Mouse (Mus musculus) adrenal gland, postnatal 10 days (tissue): ENCODE data around the gene Ctsa. TPM values are rescaled to one million over a fixed set of nuclear protein-coding genes. Genes with fewer than 3 reads are reported as not detected.

Experiments
- DNase-seq: peaks from one replicate; pipeline ENCODE4 v3.0.0; 2021; ENCODE audit warnings: mixed read lengths
- total RNA-seq, 2 experiments: library from RNA; stranded (reverse); gene quantifications; 2 replicates each; pipeline ENCODE4 v1.2.3; 2021

Gene Ctsa
- total RNA-seq, 2 experiments from 2014 or later: 100 to 103 TPM

DNA sequence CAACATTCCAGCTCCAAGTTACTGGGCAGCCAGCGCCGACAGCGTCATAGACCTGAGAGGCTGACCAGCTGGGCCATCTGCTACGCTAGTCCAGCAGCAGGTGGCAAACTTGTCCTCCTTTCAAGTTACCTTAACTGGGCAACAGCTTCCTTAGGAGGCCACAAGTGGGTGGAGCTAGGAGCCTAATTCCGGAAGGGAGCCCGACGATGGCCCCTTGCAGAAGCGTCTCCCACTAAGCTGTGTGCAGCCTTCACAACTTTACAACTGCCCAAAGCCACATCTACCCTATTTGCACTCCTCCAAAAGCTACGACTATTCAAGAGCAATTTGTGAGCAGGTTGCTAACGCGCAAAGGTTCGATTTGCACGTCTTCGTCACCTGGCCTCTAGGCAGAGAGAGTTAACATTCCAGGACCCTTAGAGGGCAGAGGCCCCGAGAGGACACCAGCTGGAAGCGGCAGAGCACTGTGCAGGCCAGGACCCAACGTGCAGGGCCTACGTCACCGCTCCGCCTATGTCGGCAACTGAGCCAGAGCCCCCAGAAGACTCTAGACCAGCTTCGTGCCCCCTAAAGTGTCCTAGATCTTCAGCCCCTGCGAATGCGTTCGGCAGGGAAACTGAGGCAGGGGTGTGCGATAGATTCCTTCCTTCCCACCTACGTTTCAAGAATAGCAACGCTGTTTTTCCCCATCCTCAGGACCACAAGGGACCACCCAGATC is 46.0 kb downstream of the Ctsa start:
- peak; percentile 74 for DNase-seq

DNA sequence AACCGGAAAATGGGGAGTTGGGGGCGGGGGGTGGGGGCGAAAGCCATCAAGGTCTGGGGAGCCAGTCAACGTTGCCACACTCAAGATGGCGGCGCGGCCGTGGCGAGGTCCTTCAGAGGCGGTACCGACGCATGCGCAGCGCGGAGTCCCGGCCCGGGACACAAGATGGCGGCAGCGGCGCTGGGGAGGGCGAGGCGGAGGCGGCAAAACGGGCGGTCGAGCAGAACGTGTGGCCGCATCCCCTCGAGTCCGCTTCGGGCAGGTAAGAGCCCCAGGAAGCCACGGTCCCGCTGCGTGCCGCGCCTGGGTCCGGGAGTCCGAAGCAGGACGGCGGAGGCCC is 46.5 kb downstream of the Ctsa start, which contains the start of gene Pcif1:
Pcif1 (plus strand) TSS at position 77 of the 340 bp plus-strand sequence.
- peak; percentile 96 for DNase-seq

GRCm38 (mm10) chr2:164879568-164880277 is 47.0 kb downstream of the Ctsa start:
- DNase-seq: peak; percentile 97

DNA sequence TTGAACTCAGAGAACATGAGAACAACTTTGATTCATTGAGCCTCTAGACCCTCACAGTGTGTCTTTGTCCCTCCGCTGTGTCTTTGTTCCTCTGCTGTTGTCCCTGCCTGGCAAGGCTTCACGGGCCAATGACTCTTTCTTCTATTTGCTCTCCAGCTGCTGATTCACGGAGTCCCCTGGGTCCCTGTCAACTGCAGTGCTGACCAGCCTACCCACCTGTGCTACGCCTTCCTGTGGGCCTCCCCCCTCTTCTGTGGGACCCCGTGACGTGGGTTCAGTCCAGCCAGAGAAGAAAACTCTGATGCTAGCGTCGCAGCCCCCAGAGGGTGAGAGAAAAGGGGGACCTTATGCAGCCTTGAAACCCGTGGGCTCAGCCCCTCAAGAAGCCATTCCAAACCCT is 49.9 kb downstream of the Ctsa start:
- DNase-seq: no peak

GRCm38 (mm10) chr2:164885788-164886187 is 53.1 kb downstream of the Ctsa start:
- peak; percentile 90 for DNase-seq

DNA sequence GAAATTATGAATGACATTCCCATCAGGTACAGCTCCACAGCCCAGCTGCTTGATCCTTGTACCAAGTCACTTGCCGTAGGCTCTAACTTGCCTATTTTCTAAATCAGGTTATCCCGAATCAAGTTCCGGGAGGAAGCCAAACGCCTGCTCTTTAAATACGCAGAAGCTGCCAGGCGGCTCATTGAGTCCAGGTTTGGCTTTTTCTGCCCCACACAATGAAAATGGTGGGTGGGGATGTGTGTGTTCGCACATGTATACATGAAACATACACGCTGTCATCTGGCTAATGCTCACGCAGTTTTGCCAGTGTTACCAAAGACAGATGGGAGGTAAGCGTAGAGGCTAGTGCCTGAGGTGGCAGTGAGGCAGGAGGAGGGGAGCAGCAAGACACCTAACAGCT is 53.9 kb downstream of the Ctsa start:
- DNase-seq: no peak

- no peak for DNase-seq
These were observed 56.3 kb downstream of the Ctsa start for GRCm38 (mm10) chr2:164888996-164889395.

DNA sequence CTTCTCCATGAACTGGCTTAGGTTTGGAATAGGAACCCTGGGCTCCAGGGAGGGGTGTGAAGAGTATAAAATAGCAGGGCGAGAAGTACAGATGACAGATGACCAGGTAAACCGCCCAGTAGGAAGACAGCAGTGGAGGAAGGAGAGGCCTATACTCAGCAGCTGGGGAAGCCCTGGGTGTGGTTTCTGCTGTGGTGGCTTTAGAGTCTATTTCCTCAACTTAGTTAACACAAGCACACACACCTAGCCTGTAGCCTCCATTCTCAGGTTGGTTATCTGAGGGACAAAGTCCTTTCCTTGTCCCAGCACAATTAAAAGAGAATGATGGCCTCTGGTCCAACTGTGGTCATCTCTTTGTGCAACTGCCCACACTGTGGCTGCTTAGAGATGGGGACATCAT is 57.3 kb downstream of the Ctsa start:
- no peak for DNase-seq

Other genes starting within 250 kb of the Ctsa start
- 1 to 10 TPM in 1 of 2 experiments, under 1 TPM in 1; 0.51 to 1.0 TPM for gene Wfdc6a, start 247.4 kb upstream of the Ctsa start, total RNA-seq
- not detected for gene Eppin, start 239.3 kb upstream of the Ctsa start, total RNA-seq
- not detected for gene Wfdc6b, start 219.4 kb upstream of the Ctsa start, total RNA-seq
- under 1 TPM in 1 of 2 experiments, not detected in 1; 0.09 TPM for gene Wfdc8, start 219.2 kb upstream of the Ctsa start, total RNA-seq
- gene Wfdc16, start 194.1 kb upstream of the Ctsa start, total RNA-seq: not detected
- not detected for gene Wfdc10, start 176.8 kb upstream of the Ctsa start, total RNA-seq
- gene Wfdc9, start 176.3 kb upstream of the Ctsa start, total RNA-seq: not detected
- not detected for gene Wfdc11, start 158.8 kb upstream of the Ctsa start, total RNA-seq
- not detected for gene Wfdc13, start 147.8 kb upstream of the Ctsa start, total RNA-seq
- not detected for gene Spint4, start 134.4 kb upstream of the Ctsa start, total RNA-seq
- gene Spint5, start 117.6 kb upstream of the Ctsa start, total RNA-seq: not detected
- under 1 TPM; 0.54 to 0.70 TPM for gene Wfdc3, start 86.9 kb upstream of the Ctsa start, total RNA-seq
- 10 to 100 TPM; 39.1 to 42.1 TPM for gene Dnttip1, start 86.9 kb upstream of the Ctsa start, total RNA-seq
- gene Ube2c, start 63.0 kb upstream of the Ctsa start, total RNA-seq: 10 to 100 TPM; 28.1 to 33.7 TPM
- 100 to 1,000 TPM; 221 to 908 TPM for gene Tnnc2, start 52.9 kb upstream of the Ctsa start, total RNA-seq
- 10 to 100 TPM; 36.9 to 39.0 TPM for gene Snx21, start 47.0 kb upstream of the Ctsa start, total RNA-seq
- 10 to 100 TPM; 28.6 to 33.9 TPM for gene Acot8, start 28.0 kb upstream of the Ctsa start, total RNA-seq
- 1 to 10 TPM; 4.0 to 4.1 TPM for gene Zswim3, start 27.8 kb upstream of the Ctsa start, total RNA-seq
- gene Zswim1, start 10.2 kb upstream of the Ctsa start, total RNA-seq: 1 to 10 TPM; 6.9 to 8.5 TPM
- gene Spata25, start 4.3 kb upstream of the Ctsa start, total RNA-seq: not detected
- gene Neurl2, start 583 bp downstream of the Ctsa start, total RNA-seq: 1 to 10 TPM; 3.4 to 8.0 TPM
- 10 to 100 TPM; 31.5 to 36.6 TPM for gene Pltp, start 24.8 kb downstream of the Ctsa start, total RNA-seq
- gene Pcif1, start 46.4 kb downstream of the Ctsa start, total RNA-seq: 10 to 100 TPM; 47.1 to 55.0 TPM
- gene Zfp335, start 78.9 kb downstream of the Ctsa start, total RNA-seq: 10 to 100 TPM; 13.4 to 16.2 TPM
- 10 to 100 TPM in 1 of 2 experiments, 1 to 10 TPM in 1; 2.6 to 24.5 TPM for gene Mmp9, start 107.9 kb downstream of the Ctsa start, total RNA-seq
- 1 to 10 TPM; 4.5 to 7.7 TPM for gene Slc12a5, start 127.9 kb downstream of the Ctsa start, total RNA-seq
- gene Ncoa5, start 202.0 kb downstream of the Ctsa start, total RNA-seq: 10 to 100 TPM; 29.3 to 35.9 TPM
- gene Cd40, start 222.8 kb downstream of the Ctsa start, total RNA-seq: 1 to 10 TPM; 2.9 to 3.3 TPM